Mouse (Mus musculus) heart, postnatal 10 days (tissue): ENCODE data around the gene Stk17b. TPM values are rescaled to one million over a fixed set of nuclear protein-coding genes. Genes with fewer than 3 reads are reported as not detected.
A peak's percentile ranks its signal among the peaks of the same experiment; 100 is the strongest.
"Not testable (repeated sequence)": the region's sequence is repeated elsewhere in the genome, so short reads cannot be mapped to it uniquely, and the experiment has no call there.

Source experiments
- DNase-seq, 2 experiments: peaks; one replicate each; pipeline ENCODE4 v3.0.0; 2021
- intact Hi-C: fragments of 180-260 bp; cut with DNase I; formaldehyde crosslinking; loops from one replicate; pipeline ENCODE4 v1.15.1; 2025
- total RNA-seq, 2 experiments: library from RNA; stranded (reverse); gene quantifications; 2 replicates each; pipeline ENCODE4 v1.2.3; 2021

The Stk17b gene
- total RNA-seq, 2 experiments from 2014 or later = 14.7 to 17.4 TPM

DNA sequence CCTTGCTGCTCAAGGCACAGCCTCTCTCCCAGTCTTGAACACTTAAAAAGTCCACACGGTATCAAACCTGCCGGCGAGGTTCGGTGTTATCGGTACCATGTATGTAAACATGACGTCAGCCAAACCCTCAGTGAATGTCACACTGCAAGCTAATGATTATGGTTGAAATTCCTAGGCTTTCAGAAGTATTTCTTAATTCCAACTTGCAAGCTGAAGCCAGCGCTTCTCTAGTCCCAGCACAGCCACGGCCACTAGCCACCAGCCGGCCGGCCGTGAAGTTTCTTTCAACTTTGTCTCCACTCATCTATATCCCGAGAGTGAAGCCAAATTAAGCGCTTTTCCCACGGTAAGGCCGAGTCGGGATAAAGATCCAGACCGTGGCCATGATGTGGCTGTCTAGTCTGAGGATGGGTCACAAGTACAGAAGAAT lies 718 bp downstream of the Stk17b start:
- intact Hi-C loops = loop anchor here (2.0 to 10.0 kb wide), 2 partner anchors 38 to 100 kb away; no protein-coding TSS in a partner anchor
- peak in 1 of 2 experiments; percentile 62 for DNase-seq

DNA sequence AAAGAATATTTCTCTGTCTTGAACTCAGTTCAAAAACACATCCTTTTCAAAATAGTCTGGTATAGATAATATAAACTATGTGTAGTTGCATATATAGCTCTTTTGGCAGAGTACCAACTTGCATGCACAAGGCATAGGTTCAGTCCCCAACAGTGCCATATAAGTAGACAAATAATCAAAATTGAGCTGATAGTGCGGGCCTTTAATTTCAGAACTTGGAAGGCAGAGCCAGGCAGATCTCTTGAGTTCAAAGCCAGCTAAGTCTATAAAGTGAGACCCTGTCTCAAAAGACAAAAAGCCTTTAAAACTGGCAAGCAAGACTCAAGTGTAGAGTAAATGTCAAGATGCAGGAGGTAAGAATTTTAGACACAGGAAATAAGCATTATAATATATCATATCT lies 2.1 kb downstream of the Stk17b start:
- intact Hi-C loops = loop anchor here (10.0 kb wide), 1 partner anchor 102 kb away; no protein-coding TSS in a partner anchor
- no peak for DNase-seq

DNA sequence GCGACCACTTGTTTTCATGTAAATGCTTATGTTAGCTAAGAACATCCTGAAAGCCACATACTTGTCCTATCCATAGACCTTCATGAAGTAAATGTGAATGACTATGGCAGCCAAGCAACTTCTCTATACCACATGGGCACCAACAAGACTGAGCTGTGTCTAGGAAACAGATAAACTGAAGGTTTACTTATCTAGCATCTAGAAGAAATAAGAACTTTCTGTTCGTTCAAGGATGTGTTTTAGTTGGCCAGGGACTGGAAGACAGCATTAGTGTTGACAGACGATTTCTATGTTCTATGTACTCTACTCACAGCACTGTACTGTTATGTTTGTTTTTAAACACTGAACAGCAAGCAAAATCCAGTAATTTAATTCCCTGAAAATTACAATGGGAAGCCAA lies 2.9 kb downstream of the Stk17b start:
- DNase-seq = no peak
- intact Hi-C loops = loop anchor here (10.0 kb wide), 1 partner anchor 103 kb away; no protein-coding TSS in a partner anchor

DNA sequence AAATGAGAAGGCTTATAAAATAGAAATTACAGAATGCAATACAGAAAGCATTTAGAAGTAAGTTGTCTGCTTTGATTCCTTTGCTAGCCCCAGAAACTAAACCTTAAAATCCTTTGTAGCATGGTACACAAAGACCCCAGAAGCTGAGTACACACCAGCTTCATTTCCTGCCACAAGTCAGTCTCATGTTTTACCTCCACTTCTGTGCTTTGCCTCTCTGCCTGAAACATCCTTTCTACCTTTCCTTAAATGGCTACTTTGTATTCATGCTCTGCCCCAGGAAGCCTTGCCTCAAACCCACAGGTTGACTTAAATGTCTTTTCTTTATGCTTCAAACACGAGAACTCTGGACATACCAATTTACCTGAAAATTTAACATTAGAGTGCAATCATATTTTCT lies 3.7 kb downstream of the Stk17b start:
- intact Hi-C loops = loop anchor here (10.0 kb wide), 1 partner anchor 103 kb away; no protein-coding TSS in a partner anchor
- DNase-seq = no peak

DNA sequence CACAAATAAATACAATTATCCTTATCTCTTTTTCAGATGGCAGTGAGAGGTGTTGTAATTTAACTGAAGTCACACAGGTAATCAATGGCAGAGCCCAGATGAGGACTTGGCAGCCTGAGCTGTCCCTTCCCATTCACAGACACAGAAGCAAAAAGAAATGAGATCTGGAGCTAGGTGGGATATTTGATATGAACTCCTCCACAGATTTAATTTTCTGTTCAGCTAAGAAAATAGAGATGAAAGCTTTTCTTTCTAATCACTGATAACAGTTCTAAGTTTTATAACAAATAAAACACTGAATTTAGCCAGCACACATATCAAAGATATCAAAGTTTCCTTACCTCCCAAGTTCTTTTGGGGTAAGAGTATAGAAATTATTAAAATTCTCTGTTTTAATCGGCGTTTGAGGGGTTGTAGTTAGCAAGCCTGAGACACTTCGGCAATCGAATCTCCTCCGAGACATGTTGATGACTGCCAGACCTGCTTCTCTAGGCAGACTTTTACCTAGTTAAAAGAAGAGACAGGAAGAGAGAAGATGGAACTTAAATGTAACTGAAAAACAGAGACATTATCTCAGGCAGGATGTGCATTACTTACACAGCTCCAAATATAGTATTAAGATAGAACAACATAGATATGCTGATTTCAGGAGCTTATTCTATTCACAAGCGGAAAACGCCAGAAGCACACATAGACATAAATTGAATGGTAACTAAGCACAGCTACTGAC lies 8.7 kb downstream of the Stk17b start:
- no peak for DNase-seq
- intact Hi-C loops = no loop called here

DNA sequence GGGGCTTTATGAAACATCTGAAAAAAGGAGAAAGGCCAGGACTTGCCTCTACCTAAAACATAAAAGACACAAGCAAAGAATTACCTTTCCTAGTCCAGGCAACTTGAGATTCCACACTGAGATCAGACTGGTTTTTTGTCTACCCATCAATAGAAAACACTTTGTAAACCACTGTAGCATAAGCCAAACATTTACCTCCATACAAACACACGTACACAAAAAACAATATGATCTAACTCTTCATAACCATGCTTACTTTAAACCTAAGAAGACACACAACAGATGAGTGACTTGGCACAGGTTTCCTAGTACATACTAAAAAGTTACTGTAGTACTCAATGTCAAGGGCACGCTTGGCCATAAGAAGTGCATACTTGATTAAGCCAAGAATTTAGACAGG lies 9.5 kb downstream of the Stk17b start:
- intact Hi-C loops = no loop called here
- DNase-seq = no peak

DNA sequence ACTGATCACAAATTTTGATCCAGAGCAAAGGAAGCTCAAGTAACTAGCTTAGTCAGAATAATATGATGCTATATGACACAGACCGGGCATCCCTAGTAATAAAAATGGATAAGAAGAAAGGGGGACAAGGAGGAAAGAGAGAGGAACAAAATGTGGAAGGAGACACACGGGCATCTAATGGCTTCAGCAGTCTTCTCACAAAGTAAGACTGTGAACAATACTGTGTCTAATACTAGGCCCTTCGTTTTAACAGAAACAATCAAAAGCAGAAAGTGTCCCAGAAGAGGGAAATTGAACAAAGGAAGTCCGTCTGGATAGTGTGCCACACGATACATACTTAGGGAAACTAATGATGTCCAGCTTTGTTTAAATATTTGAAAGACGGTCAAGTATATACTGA lies 10.0 kb downstream of the Stk17b start:
- intact Hi-C loops = no loop called here
- no peak for DNase-seq

DNA sequence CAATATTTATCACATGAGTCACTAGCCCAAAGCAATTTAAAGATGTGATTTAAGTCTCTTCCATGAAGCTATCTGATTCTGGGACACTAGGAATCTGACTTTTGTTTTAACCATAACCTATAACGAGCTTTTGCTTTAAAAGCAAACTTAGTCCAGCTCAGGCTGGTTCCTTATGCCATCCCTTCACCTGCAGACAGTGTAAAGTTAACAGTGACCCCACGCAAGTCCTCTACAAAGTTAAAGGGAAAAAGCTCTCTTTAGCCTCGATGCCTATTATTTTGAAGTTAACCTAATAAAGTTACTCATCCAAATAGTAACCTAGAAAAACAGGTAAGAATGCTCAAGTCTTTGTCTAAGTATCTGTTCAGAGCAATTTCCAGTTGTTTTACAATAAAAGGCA lies 10.5 kb downstream of the Stk17b start:
- DNase-seq = no peak
- intact Hi-C loops = no loop called here

DNA sequence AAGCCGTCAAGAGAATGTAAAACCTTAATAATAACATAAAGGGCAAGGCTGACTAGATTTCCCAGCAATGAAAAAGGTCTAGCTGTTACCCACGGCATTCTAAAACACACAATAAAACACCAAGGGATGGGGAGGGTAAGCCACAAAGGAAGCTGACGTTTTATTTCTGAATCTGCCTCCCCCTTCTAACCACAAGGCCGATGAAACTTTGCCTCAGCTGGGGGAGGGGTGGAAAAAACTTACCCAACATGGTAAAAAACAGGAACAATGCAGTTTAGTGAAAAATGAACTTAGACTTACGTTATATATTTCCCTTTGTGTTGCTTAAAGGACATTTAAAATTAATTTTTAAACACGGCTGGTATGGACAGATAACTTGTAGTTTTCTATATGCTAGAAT lies 11.0 kb downstream of the Stk17b start:
- peak; percentile 40 to 55 for DNase-seq
- intact Hi-C loops = no loop called here

DNA sequence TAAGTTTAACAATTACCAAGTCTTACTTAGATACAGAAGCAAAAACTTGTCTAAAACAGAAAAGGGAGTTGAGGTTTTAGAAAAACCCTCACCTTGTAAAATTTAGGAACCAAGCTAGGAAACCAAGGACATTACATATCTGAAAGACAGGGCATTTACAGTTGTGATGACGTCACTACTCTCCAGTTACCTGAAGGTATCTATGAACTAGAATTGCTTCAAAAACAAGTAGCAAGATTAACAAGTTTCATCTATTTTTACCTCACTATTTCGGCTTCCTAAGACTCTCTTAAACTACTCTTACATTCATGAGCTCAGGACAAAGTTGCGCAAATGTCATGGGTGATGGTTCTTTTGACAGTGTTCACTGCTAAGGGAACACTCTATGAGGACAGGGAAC lies 12.1 kb downstream of the Stk17b start:
- no peak for DNase-seq
- intact Hi-C loops = no loop called here

DNA sequence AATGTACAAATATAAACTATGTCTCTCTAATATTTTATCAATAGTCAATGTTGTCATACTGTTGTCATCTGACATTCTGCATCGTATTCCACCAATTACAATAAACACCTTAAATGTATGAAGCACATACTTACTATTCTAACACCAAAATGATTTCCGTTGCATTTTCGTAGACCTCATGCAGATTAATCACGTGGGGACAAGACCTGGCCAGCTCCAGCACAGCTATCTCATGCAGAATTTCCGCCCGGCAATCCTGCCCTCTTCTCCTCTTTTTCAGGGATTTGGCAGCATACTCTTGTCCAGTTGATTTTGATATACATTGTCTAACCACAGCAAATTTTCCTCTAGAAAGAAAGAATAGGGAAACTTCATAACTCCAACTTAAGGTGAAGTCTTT lies 13.5 kb downstream of the Stk17b start:
- no peak for DNase-seq
- intact Hi-C loops = no loop called here

DNA sequence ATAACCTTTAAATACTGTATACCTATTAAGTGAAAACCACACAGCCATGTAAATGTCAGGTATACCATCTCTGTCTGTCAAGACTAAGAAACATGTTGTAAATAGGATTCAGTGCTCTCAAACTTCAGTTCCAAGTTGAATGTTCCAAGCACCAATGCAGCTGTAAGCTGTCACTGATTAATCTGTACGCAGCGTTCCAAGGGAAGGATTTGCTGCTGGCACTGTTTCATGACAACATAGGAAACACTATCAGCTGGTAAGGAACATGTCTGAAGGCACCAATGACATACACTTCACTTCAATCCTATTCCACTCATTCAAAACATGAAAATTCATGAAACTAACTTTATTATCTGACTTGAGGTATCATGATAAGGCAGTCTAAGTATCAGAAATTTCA lies 18.9 kb downstream of the Stk17b start:
- DNase-seq = no peak

DNA sequence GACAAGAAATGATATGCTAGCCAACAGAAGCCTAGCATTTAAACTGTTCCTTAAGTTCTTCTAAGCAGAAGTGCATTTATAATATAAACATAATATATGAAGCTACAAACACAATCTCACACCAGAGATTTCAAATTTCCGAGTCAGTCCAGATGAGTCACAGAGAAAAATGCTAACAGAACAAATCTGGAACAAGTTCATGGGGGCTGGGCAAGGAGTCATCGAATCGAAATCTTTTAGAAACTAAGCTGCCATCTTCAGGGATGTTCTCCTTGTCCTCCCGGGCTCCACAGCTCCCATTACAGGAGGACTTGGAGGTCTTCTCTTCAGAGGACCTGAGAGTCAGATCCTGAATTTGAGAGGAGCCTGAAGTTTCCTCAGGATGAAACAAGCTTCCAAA lies 27.7 kb downstream of the Stk17b start:
- DNase-seq = no peak
- intact Hi-C loops = no loop called here

More for the DNA sequence above, 18.9 kb downstream of the Stk17b start:
- intact Hi-C loops = no loop called here

DNA sequence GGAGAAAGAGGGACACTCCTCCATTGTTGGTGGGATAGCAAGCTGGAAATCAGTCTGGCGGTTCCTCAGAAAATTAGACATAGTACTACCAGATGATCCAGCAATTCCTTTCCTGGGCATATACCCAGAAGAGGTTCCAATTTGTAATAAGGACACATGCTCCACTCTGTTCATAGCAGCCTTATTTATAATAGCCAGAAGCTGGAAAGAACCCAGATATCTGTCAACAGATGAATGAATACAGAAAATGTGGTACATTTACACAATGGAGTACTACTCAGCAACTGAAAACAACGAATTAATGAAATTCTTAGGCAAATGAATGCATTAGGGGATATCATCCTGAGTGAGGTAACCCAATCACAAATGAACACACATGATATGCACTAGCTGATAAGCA lies 31.5 kb downstream of the Stk17b start:
- intact Hi-C loops = not testable (repeated sequence)

DNA sequence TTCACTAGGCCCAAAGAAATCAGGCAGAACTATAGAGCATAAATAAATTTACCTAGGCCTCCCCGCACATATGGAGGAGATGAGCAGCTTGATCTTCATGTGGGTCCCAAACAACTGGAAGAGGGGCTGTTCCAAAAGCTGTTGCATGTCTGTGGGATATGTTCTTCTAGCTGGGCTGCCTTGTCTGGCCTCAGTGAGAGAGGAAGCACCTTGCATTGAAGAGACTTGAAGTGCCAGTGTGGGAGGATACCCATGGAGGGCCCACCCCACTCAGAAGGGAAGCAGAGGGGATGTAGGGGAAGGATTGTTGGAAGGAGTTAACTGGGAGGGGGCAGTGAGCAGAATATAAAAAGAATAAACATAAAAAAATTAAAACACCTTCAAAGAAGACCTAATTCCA lies 33.9 kb downstream of the Stk17b start:
- intact Hi-C loops = no loop called here
- DNase-seq = no peak

More for the DNA sequence above, 31.5 kb downstream of the Stk17b start:
- DNase-seq = not testable (repeated sequence)

DNA sequence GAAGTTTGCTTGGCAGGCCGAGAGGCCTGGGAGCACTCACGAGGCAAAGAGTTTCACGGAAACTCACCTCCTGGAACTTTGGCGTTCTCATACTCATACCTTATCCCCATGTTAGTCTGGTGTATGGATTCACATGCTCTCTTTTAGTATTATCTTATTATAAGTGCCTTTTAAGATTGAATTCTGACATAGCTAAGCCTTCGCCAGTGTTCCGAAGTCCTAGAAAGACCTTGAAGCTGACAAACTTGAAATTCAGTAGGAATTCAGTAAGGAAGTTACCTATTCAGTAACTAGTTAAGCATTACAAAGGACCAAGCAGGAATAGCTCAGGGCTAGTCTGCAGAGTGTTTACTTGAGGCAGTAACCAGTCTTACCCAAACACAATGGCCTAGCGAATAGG lies 34.3 kb downstream of the Stk17b start:
- intact Hi-C loops, DNase-seq: not testable (repeated sequence)

DNA sequence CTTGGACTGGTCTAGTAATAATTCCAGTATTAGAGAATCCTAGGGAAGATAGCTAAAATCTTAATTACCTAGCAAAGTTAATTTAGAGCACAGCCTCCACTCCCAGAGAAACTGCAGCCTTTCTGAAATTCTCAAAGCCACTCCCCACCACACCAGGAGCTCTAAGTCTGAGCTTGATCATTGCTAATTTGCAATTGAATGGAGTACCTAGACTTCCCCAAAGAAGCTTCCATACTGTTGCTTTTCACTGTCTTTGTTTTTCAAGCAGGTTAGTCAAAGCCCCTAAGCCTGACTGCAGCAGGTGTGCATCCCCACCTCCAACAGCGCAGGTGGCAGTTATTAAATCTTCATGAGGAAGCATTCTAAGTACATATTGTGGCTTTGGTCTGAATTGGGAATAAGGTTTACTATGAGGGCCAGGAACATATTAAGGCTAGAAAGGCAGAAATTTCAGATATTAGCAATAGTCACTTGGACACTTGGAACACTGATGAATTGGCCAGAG lies 35.1 kb downstream of the Stk17b start:
- intact Hi-C loops, DNase-seq: not testable (repeated sequence)

DNA sequence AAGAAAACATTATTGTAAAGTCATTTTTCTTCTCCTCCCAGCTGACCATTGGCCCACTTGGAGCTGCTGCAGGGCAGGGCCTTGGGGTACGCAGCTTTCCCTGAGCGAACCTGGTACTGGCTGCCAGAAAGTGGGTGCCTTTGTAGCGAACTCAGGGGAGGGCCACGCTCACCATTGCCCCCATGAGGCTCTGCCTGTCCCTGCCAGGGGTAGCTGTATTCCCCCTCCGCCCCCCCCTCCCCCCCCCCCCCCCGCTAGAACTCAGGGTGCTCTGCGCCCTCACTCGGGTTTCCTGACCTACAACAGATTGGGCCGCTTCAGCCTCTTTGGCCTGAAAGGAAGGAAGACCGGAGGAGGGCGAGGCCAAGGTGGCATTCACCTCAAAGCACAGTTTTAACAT lies 36.5 kb downstream of the Stk17b start:
- intact Hi-C loops = no loop called here

DNA sequence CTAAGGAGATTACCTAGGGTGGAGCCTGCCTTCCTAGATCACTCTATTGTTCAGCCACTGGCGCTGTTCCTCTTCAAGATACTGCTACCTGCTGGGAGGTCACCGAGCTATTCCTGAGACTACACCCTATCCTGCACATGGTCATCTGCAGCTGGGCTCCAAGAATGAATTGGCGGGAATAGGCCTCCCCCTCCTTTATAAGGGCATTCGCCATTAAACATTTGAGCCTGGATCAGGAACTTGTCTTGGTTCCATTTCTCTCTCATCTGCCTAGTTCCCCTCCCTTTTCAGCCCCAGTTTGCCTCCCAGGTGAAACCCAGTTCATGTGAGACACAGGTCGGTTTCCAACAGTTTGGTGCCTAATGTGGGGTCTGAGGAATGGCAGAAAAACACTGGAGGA lies 39.0 kb downstream of the Stk17b start:
- no peak for DNase-seq
- intact Hi-C loops = no loop called here

More for the DNA sequence above, 36.5 kb downstream of the Stk17b start:
- no peak for DNase-seq

DNA sequence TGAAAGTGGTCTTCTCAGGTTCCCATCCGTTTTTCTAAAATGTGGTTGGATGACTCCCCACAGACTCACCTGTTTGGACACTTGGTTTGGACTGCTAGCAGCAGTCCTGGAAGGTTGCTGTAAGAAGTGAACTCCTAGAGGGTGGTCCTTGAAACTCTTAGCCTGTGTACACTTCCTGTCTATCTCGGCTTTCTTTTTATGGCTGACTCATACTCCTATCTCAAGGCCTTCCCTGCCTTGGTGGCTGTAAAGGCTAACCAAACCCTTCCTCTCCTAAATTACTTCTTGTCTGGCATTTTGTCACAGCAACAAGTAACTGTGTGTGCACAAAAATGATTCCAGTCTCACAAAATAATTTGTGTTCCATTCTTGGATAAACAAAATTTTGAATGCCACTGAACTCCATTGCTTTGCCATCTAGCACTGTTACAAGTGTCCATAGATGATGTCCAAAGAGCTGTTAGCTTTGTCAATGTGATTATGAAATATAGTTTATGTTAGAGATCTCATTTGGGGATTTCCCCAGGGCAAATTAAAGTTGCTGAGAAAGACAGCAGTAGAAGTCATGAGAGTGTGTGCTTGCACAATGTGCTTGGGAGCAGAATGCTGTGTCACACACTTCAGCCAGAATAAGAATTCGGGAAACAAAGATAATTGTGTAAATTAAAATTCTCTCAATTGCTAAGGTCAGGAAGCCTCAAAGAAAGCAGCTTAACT lies 43.1 kb downstream of the Stk17b start:
- DNase-seq = no peak
- intact Hi-C loops = no loop called here

DNA sequence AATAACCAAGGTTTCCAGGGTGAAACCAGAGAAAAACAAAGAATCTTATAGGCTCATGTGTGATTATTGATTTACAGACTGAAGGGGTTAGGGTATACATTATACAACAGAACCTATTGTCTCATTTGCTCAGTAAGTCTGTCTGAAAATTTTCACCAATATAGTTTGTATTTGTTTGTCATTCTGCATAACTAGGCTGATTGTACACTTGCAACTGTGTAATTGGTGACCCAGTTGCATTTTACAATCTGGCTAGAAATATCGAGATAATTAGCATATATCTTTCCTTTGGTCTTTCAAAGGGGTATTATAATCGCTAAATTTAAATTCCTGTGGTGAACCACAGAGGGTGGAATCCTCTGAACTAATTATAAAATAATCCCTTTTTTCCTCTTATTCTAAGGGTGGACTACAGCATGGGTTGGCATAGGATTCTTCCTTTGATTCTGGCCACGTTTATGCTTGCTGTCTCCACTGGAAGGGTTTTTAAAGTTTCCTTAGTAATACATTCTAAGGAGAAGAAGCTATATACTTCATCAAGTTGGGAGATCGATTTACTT lies 44.2 kb downstream of the Stk17b start:
- intact Hi-C loops = no loop called here
- DNase-seq = no peak
